Mouse (Mus musculus) cortical plate, adult 2 months (tissue): ENCODE measurements around the gene Wdr66.

Experiments used
- CTCF ChIP-seq: fragments of 200-500 bp; IDR thresholded peaks from 2 replicates; pipeline ENCODE4 v1.5.1; 2011; ENCODE audit warnings: mild to moderate bottlenecking, control low read depth, low read length; ENCODE audit not compliant: insufficient read depth; ENCODE audit errors: extremely low read depth
- POLR2A ChIP-seq: fragments of 200-500 bp; IDR thresholded peaks from 2 replicates; pipeline ENCODE4 v1.6.1; 2011; ENCODE audit warnings: mild to moderate bottlenecking, low read length, control low read depth; ENCODE audit not compliant: insufficient read depth; ENCODE audit errors: extremely low read depth

GRCm38 (mm10) chr5:123375793-123376452 lies 124.0 kb downstream of the Wdr66 start:
- TF ChIP-seq CTCF (no peak), POLR2A (no peak)
